Mouse (Mus musculus) hindbrain, embryonic 10.5 days (tissue): ENCODE data around the gene Bpgm. TPM values are rescaled to one million over a fixed set of nuclear protein-coding genes. Genes with fewer than 3 reads are reported as not detected.

Source experiments
- DNase-seq: peaks from one replicate; pipeline ENCODE4 v3.0.0-alpha.2; 2017; ENCODE audit warnings: low spot score
- H3K27ac ChIP-seq: fragments of 300-500 bp; sonication (generic); 2 replicates; pipeline ENCODE4 v1.5.1; 2016; ENCODE audit warnings: mild to moderate bottlenecking, moderate library complexity
- H3K27me3 ChIP-seq: fragments of 300-500 bp; sonication (generic); 2 replicates; pipeline ENCODE4 v1.6.1; 2016; ENCODE audit warnings: mild to moderate bottlenecking; ENCODE audit not compliant: poor library complexity, insufficient read depth, severe bottlenecking
- H3K36me3 ChIP-seq: fragments of 300-500 bp; sonication (generic); 2 replicates; pipeline ENCODE4 v1.6.1; 2016; ENCODE audit warnings: mild to moderate bottlenecking, moderate library complexity
- H3K4me1 ChIP-seq: fragments of 300-500 bp; sonication (generic); replicated peaks from 2 replicates; pipeline ENCODE4 v1.6.1; 2016; ENCODE audit warnings: mild to moderate bottlenecking
- H3K4me3 ChIP-seq: fragments of 300-500 bp; sonication (generic); 2 replicates; pipeline ENCODE4 v1.5.1; 2016; ENCODE audit warnings: mild to moderate bottlenecking, moderate library complexity
- H3K9me3 ChIP-seq: fragments of 300-500 bp; sonication (generic); 2 replicates; pipeline ENCODE4 v1.6.1; 2016; ENCODE audit warnings: mild to moderate bottlenecking, moderate library complexity
- WGBS: fragments of 180-500 bp; shearing (Covaris S2); methylation state at CpG from one replicate; pipeline ENCODE4 v1.1.7; 2016; 5-methylcytosine and 5-hydroxymethylcytosine counted together
- polyA plus RNA-seq: library from polyadenylated mRNA; unstranded; fragments of >200 nt; fragmentation: Nextera tagmentation; extraction: Ambion mirVana; gene quantifications from 2 replicates; pipeline ENCODE4 v1.2.1, GENCODE M21; 2016

Gene Bpgm
- polyA plus RNA-seq, 1 experiment from 2014 or later: 72.7 TPM

- no peaks in the 10 kb centered on the region for H3K27me3 ChIP-seq
- H3K36me3 ChIP-seq: peaks cover 10% of the 10 kb centered on the region
- no peak overlapping the region for H3K4me3 ChIP-seq
- no peaks in the 10 kb centered on the region for H3K9me3 ChIP-seq
- 73% methylated on average over 5 of the region's 5 CpGs for WGBS
- H3K27ac ChIP-seq: no peak overlapping the region
- no peak for DNase-seq
- H3K4me1 ChIP-seq: peaks cover 31% of the 10 kb centered on the region
Measured at GRCm38 (mm10) chr6:34497991-34498625, 22.1 kb downstream of the Bpgm start.

- Histone ChIP-seq H3K9me3 (no peaks in the 10 kb centered on the region), H3K27ac (peak overlapping the region; percentile 46; the same call in 1 of the 2 replicates)
Measured at GRCm38 (mm10) chr6:34502291-34502690, 26.3 kb downstream of the Bpgm start.

GRCm38 (mm10) chr6:34505957-34506356 lies 29.9 kb downstream of the Bpgm start:
- DNase-seq: no peak
- Histone ChIP-seq H3K27me3 (no peaks in the 10 kb centered on the region), H3K9me3 (no peaks in the 10 kb centered on the region), H3K4me3 (no peak overlapping the region), H3K4me1 (peaks cover 4% of the 10 kb centered on the region; the same call in 1 of the 2 replicates), H3K27ac (no peak overlapping the region), H3K36me3 (peaks cover 32% of the 10 kb centered on the region)
- WGBS: 80% methylated on average over 11 of the region's 11 CpGs

More at GRCm38 (mm10) chr6:34502291-34502690, 26.3 kb downstream of the Bpgm start:
- Histone ChIP-seq H3K36me3 (peaks cover 28% of the 10 kb centered on the region), H3K4me3 (no peak overlapping the region), H3K4me1 (peaks cover 14% of the 10 kb centered on the region), H3K27me3 (no peaks in the 10 kb centered on the region)
- no peak for DNase-seq
- WGBS: 82% methylated on average over 7 of the region's 7 CpGs

GRCm38 (mm10) chr6:34507581-34507980 lies 31.6 kb downstream of the Bpgm start:
- no peak overlapping the region for H3K27ac ChIP-seq
- WGBS: 94% methylated on average over 4 of the region's 4 CpGs

GRCm38 (mm10) chr6:34508016-34508415 lies 32.0 kb downstream of the Bpgm start:
- DNase-seq: no peak
- no peak overlapping the region for H3K4me3 ChIP-seq
- H3K36me3 ChIP-seq: peaks cover 32% of the 10 kb centered on the region
- H3K27ac ChIP-seq: no peak overlapping the region
- no peaks in the 10 kb centered on the region for H3K27me3 ChIP-seq
- 95% methylated on average over 4 of the region's 4 CpGs for WGBS
- H3K4me1 ChIP-seq: no peaks in the 10 kb centered on the region; the same call in 1 of the 2 replicates
- no peaks in the 10 kb centered on the region for H3K9me3 ChIP-seq

More at GRCm38 (mm10) chr6:34507581-34507980, 31.6 kb downstream of the Bpgm start:
- H3K36me3 ChIP-seq: peaks cover 32% of the 10 kb centered on the region
- no peaks in the 10 kb centered on the region; the same call in 1 of the 2 replicates for H3K4me1 ChIP-seq
- H3K4me3 ChIP-seq: no peak overlapping the region
- H3K27me3 ChIP-seq: no peaks in the 10 kb centered on the region
- DNase-seq: no peak
- H3K9me3 ChIP-seq: no peaks in the 10 kb centered on the region

- Histone ChIP-seq H3K9me3 (no peaks in the 10 kb centered on the region), H3K27me3 (no peaks in the 10 kb centered on the region), H3K27ac (no peak overlapping the region), H3K4me3 (no peak overlapping the region), H3K4me1 (peaks cover under 1% of the 10 kb centered on the region), H3K36me3 (peaks cover 17% of the 10 kb centered on the region)
- DNase-seq: no peak
- 92% methylated on average over 5 of the region's 5 CpGs for WGBS
Measured at GRCm38 (mm10) chr6:34510277-34510676, 34.3 kb downstream of the Bpgm start.

GRCm38 (mm10) chr6:34511410-34511809 lies 35.4 kb downstream of the Bpgm start:
- Histone ChIP-seq H3K36me3 (peaks cover 7% of the 10 kb centered on the region; the same call in 1 of the 2 replicates), H3K4me1 (peaks cover 3% of the 10 kb centered on the region), H3K4me3 (no peak overlapping the region), H3K27ac (no peak overlapping the region), H3K9me3 (no peaks in the 10 kb centered on the region), H3K27me3 (no peaks in the 10 kb centered on the region)
- 66% methylated on average over 2 of the region's 2 CpGs for WGBS
- no peak for DNase-seq

- Histone ChIP-seq H3K27ac (no peak overlapping the region), H3K9me3 (no peaks in the 10 kb centered on the region), H3K4me3 (no peak overlapping the region), H3K27me3 (no peaks in the 10 kb centered on the region), H3K4me1 (peaks cover 3% of the 10 kb centered on the region), H3K36me3 (no peaks in the 10 kb centered on the region)
- no peak for DNase-seq
Measured at GRCm38 (mm10) chr6:34512741-34513140, 36.7 kb downstream of the Bpgm start.

GRCm38 (mm10) chr6:34514655-34515054 lies 38.6 kb downstream of the Bpgm start:
- whole genome bisulfite sequencing: 63% methylated on average over 5 of the region's 5 CpGs
- H3K27ac ChIP-seq: no peak overlapping the region
- H3K27me3 ChIP-seq: no peaks in the 10 kb centered on the region
- H3K36me3 ChIP-seq: no peaks in the 10 kb centered on the region
- no peak overlapping the region for H3K4me3 ChIP-seq
- peaks cover 3% of the 10 kb centered on the region for H3K4me1 ChIP-seq
- H3K9me3 ChIP-seq: no peaks in the 10 kb centered on the region
- no peak for DNase-seq

- H3K36me3 ChIP-seq: no peaks in the 10 kb centered on the region
- peaks cover 3% of the 10 kb centered on the region for H3K4me1 ChIP-seq
- peak overlapping the region; percentile 50; the same call in 1 of the 2 replicates for H3K27ac ChIP-seq
- no peaks in the 10 kb centered on the region for H3K27me3 ChIP-seq
- no peak for DNase-seq
- 79% methylated on average over 10 of the region's 10 CpGs for WGBS
- H3K4me3 ChIP-seq: no peak overlapping the region
- no peaks in the 10 kb centered on the region for H3K9me3 ChIP-seq
Measured at GRCm38 (mm10) chr6:34515098-34515782, 39.2 kb downstream of the Bpgm start.

GRCm38 (mm10) chr6:34515783-34516099 lies 39.7 kb downstream of the Bpgm start:
- WGBS: 77% methylated on average over 1 of the region's 1 CpGs
- no peak for DNase-seq
- H3K4me1 ChIP-seq: peaks cover 3% of the 10 kb centered on the region
- H3K4me3 ChIP-seq: no peak overlapping the region
- no peaks in the 10 kb centered on the region for H3K36me3 ChIP-seq
- no peaks in the 10 kb centered on the region for H3K27me3 ChIP-seq
- H3K9me3 ChIP-seq: no peaks in the 10 kb centered on the region
- H3K27ac ChIP-seq: peak overlapping the region; percentile 50; the same call in 1 of the 2 replicates

- Histone ChIP-seq H3K27me3 (no peaks in the 10 kb centered on the region), H3K27ac (no peak overlapping the region), H3K9me3 (no peaks in the 10 kb centered on the region), H3K4me1 (peaks cover 9% of the 10 kb centered on the region), H3K4me3 (no peak overlapping the region), H3K36me3 (no peaks in the 10 kb centered on the region)
- no peak for DNase-seq
- 83% methylated on average over 5 of the region's 5 CpGs for WGBS
Measured at GRCm38 (mm10) chr6:34517750-34518149, 41.7 kb downstream of the Bpgm start.

- Histone ChIP-seq H3K27ac (no peak overlapping the region), H3K9me3 (no peaks in the 10 kb centered on the region), H3K4me1 (peaks cover 11% of the 10 kb centered on the region), H3K27me3 (no peaks in the 10 kb centered on the region), H3K36me3 (no peaks in the 10 kb centered on the region), H3K4me3 (no peak overlapping the region)
- 82% methylated on average over 1 of the region's 1 CpGs for WGBS
- no peak for DNase-seq
Measured at GRCm38 (mm10) chr6:34519087-34519486, 43.1 kb downstream of the Bpgm start.
